Comparison of ENCODE assay signal across 13 mouse cellular contexts in genomic region chr4:139491541-139492170, GRCm38 (mm10).
"Had no signal": no experiment of that assay in that cellular context is flagged by ENCODE, and none has a peak within 500 bp of the region (broad histone marks: within the 10 kb centered on the region; RNA-seq: fewer than 3 reads in every experiment).

No protein-coding gene starts in this region.

- DNase-seq: kidney, adult 9 months; kidney, postnatal 10 days; kidney, postnatal 4 days; lung, embryonic 14.5 days; lung, postnatal 10 days; lung, postnatal 4 days; thymus, adult 2 months; thymus, postnatal 25 days had no signal

- H3K9ac ChIP-seq: limb, embryonic 12.5 days; lung, embryonic 14.5 days; midbrain, embryonic 15.5 days; neural tube, embryonic 12.5 days had no signal

- H3K9me3 ChIP-seq: limb, embryonic 12.5 days; megakaryocyte, embryonic 14.5 days; midbrain, embryonic 15.5 days; neural tube, embryonic 12.5 days had no signal

- H3K4me3 ChIP-seq: left cerebral cortex, adult 2 months; limb, embryonic 12.5 days; megakaryocyte, embryonic 14.5 days; midbrain, embryonic 15.5 days; neural tube, embryonic 12.5 days had no signal

- H3K27ac ChIP-seq: limb, embryonic 12.5 days; midbrain, embryonic 15.5 days; neural tube, embryonic 12.5 days had no signal

- H3K27me3 ChIP-seq: limb, embryonic 12.5 days; midbrain, embryonic 15.5 days; neural tube, embryonic 12.5 days had no signal

- H3K4me1 ChIP-seq: limb, embryonic 12.5 days; neural tube, embryonic 12.5 days had no signal
